In genomic region chr15:24969391-24969812, GRCm38 (mm10) we compare ENCODE assay signal across 8 mouse cellular contexts.
DNase-seq lines count a peak whose midpoint lies in the region; ATAC-seq and TF ChIP-seq lines count a peak whose summit lies in the region.

No protein-coding gene starts in this region.

- DNase-seq in cerebellum, postnatal 14 days: peak; percentile 53 to 75
- DNase-seq in mesoderm, embryonic 11.5 days (ENCODE audit: low read depth, low spot score): peak; percentile 45
- DNase-seq in spleen, postnatal 10 days (ENCODE audit: low spot score in 2 of 2): no peak
- DNase-seq in ovary, postnatal 14 days (ENCODE audit: low spot score): no peak

- H3K9ac ChIP-seq in intestine, embryonic 15.5 days: no peak overlapping the region
- H3K9ac ChIP-seq in intestine, postnatal 0 days (ENCODE audit: low read depth, low read length): no peak overlapping the region
- H3K9ac ChIP-seq in kidney, embryonic 15.5 days: no peak overlapping the region

- no peak overlapping the region for H3K4me2 ChIP-seq in intestine, embryonic 15.5 days (replicated peaks)
- H3K4me2 ChIP-seq in intestine, postnatal 0 days (replicated peaks; ENCODE audit: low read depth): no peak overlapping the region
- H3K4me2 ChIP-seq in kidney, embryonic 15.5 days: no peak overlapping the region

- 21% methylated on average over 2 of the region's 2 CpGs for WGBS in intestine, embryonic 15.5 days
- WGBS in intestine, postnatal 0 days: 37% methylated on average over 2 of the region's 2 CpGs
- WGBS in kidney, embryonic 15.5 days: 28% methylated on average over 2 of the region's 2 CpGs

- TF ChIP-seq CTCF in intestine, postnatal 0 days (IDR thresholded peaks at IDR 0.05; ENCODE audit: low read depth): no peak

- no peaks in the 10 kb centered on the region for H3K27me3 ChIP-seq in intestine, embryonic 15.5 days (replicated peaks)
- H3K27me3 ChIP-seq in intestine, postnatal 0 days (replicated peaks; ENCODE audit: control insufficient read depth, insufficient read depth, low read length): no peaks in the 10 kb centered on the region
- no peaks in the 10 kb centered on the region for H3K27me3 ChIP-seq in kidney, embryonic 15.5 days

- H3K4me1 ChIP-seq in intestine, embryonic 15.5 days (replicated peaks): no peaks in the 10 kb centered on the region
- H3K4me1 ChIP-seq in intestine, postnatal 0 days (replicated peaks; ENCODE audit: control insufficient read depth, insufficient read depth, low read length): no peaks in the 10 kb centered on the region
- H3K4me1 ChIP-seq in kidney, embryonic 15.5 days: 0 out of 2 replicates have a peak, but pooled peaks cover 10% of the 10 kb centered on the region

- H3K4me3 ChIP-seq in intestine, embryonic 15.5 days (replicated peaks): no peak overlapping the region
- H3K4me3 ChIP-seq in intestine, postnatal 0 days (ENCODE audit: low read depth, low read length): no peak overlapping the region
- H3K4me3 ChIP-seq in kidney, embryonic 15.5 days (replicated peaks): no peak overlapping the region

- no peak overlapping the region for H3K27ac ChIP-seq in intestine, embryonic 15.5 days
- no peak overlapping the region for H3K27ac ChIP-seq in intestine, postnatal 0 days (ENCODE audit: low read depth, low read length)
- H3K27ac ChIP-seq in kidney, embryonic 15.5 days: no peak overlapping the region

- ATAC-seq in intestine, embryonic 15.5 days: 0 out of 2 replicates have a peak, but pooled peaks have one; percentile 10
- ATAC-seq in intestine, postnatal 0 days: no peak
- peak; percentile 66 for ATAC-seq in kidney, embryonic 15.5 days (replicated peaks; ENCODE audit: low FRiP score)
- ATAC-seq in erythroblast, adult 5-6 weeks (replicated peaks; ENCODE audit: low FRiP score, poor library complexity, severe bottlenecking): no peak

- H3K36me3 ChIP-seq in intestine, embryonic 15.5 days: no peaks in the 10 kb centered on the region
- no peaks in the 10 kb centered on the region for H3K36me3 ChIP-seq in intestine, postnatal 0 days (ENCODE audit: control insufficient read depth, insufficient read depth)
- H3K36me3 ChIP-seq in kidney, embryonic 15.5 days: no peaks in the 10 kb centered on the region

- no peaks in the 10 kb centered on the region for H3K9me3 ChIP-seq in intestine, embryonic 15.5 days
- no peaks in the 10 kb centered on the region for H3K9me3 ChIP-seq in intestine, postnatal 0 days (ENCODE audit: control insufficient read depth)
- no peaks in the 10 kb centered on the region for H3K9me3 ChIP-seq in kidney, embryonic 15.5 days (replicated peaks)

Comparison
In these comparisons a context has a peak if more than half of its experiments do, and no peak if none do; other contexts are left out.
1. ATAC-seq: peak in intestine, embryonic 15.5 days (single experiment) and kidney, embryonic 15.5 days (single experiment); none in intestine, postnatal 0 days (single experiment) and erythroblast, adult 5-6 weeks (single experiment).
2. DNase-seq: peak in cerebellum, postnatal 14 days (2 of 2) and mesoderm, embryonic 11.5 days (single experiment); none in spleen, postnatal 10 days (0 of 2) and ovary, postnatal 14 days (single experiment).